Mouse (Mus musculus) right cerebral cortex, postnatal 10 days (tissue): ENCODE data around the gene Nr6a1.
A peak's percentile ranks its signal among the peaks of the same experiment; 100 is the strongest.

ENCODE experiments used
- DNase-seq, 2 experiments: peaks; one replicate each; pipeline ENCODE4 v3.0.0; 2021; ENCODE audit warnings: low spot score in 2 of 2

Nr6a1 gene

DNA sequence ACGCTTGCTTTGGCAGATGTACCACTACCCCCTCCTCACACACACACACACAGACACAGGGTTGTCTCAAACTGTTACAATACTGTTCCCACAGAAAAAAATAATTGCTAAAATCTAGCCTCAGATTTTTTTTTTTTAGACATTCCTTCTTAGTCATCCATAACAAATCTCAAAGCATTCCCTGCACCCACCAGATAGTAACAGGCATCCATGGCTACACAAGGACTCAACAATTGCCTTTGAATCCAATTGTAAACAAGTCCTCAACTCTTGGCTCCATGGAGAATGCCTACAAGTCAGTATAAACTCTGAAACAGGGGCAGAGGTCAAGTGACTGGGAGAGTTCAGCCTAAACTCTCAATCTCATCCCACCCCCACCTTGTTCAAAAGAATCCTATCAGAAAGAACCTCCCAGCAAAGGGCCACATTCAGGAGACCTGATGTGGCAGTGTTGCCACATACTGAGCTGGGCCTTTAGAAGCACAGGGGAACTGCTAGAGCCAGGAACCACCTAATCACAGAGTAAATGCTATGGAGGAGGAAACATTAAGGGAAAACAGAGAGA is 52.9 kb downstream of the Nr6a1 start:
- DNase-seq = no peak

GRCm38 (mm10) chr2:38872730-38873129 is 54.8 kb downstream of the Nr6a1 start:
- DNase-seq = no peak

- DNase-seq = no peak
These were observed 60.8 kb downstream of the Nr6a1 start for GRCm38 (mm10) chr2:38866711-38867110.

DNA sequence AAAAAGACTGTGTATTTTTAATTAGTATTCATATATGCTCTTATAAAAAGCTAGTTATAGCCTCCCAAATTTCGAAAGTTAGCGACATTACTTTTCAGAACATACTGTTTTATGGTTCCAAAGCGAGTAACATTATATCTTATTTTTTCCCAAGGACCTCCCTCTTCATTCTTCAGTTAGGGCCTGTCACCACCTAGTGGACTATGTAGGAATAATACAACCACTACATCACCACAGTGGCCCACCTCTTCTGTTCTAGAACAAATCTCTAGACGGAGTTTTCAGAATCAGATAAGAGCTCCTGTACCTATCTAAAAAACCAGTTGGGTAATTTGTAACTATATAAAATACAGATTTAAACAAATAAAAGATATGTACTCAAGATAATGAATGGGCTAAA is 63.5 kb downstream of the Nr6a1 start:
- peak; percentile 31 to 40 for DNase-seq

GRCm38 (mm10) chr2:38851797-38852196 is 75.7 kb downstream of the Nr6a1 start:
- DNase-seq = no peak

- DNase-seq = no peak
These were observed 81.2 kb downstream of the Nr6a1 start for GRCm38 (mm10) chr2:38846319-38846718.

DNA sequence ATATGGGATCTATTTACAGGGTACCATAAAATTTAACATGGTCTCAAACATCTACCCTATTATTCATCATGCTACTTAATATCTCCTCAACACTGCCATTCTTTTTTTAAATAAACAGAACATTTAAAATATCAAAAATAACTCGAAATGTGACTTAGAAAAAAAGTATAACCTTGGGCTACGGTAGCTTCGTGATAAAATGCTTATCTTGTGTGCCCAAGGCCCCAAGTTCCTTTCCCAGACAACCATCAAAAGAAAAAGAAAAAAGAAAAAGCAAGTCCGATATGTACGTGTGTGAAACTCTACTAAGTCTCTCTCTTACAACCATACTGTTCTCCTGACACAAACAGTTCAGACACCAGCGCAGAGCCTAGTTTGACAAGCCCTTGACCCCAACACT is 92.0 kb downstream of the Nr6a1 start:
- DNase-seq = no peak

DNA sequence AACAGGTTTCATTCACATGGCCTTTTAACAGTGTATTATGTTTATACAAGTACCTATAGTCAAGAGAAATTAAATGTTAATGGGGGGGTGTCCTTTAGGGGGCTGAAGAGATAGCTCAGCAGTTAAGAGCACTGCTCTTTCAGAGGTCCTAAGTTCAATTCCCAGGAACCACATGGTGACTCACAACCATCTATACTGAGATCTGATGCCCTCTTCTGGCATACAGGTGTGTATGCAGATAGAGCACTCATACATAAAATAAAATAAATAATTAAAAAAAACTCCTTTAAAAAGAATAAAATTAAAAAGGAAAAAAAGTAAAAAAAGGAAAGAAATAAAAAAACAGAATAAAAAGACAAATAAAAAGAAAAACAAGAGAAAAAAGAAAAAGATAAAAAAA is 95.5 kb downstream of the Nr6a1 start:
- no peak for DNase-seq

DNA sequence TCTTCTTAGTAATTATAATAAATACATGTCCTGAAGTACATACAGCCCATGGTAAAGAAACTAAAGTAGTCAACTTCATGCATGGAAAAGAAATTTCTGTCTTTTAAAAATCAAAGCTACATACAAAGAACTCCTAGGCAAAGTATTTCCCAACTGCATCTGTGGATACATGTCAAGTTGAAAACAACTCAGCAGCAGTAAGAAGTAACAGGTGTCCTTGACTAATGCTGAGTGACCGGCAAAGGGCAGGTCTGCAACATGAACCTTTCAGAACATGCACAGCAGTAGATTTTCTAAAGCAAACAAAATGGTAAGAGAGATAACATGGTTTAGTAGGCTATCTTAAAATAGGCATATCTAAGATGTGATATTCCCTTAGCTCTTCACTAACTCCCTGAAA is 98.0 kb downstream of the Nr6a1 start:
- DNase-seq = no peak

- DNase-seq = no peak
These were observed 99.6 kb downstream of the Nr6a1 start for GRCm38 (mm10) chr2:38827801-38828306.

DNA sequence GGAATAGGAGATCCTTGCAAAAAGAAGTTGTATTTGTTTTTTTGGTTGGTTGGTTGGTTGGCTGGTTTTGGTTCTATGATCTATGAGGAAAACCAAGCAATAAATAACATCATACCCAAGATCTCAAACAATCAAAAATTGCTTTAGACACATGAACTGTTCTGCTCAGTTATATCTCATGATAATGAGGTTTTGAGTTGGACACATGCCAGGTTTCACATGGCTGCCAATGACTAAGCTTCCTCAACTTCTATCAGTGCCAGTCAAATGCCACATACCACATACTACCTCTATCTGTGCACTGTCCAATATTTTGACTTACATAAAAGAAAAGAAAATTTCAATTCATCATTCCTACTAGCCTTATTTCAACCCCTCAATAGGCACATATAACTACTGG is 101.3 kb downstream of the Nr6a1 start:
- no peak for DNase-seq

DNA sequence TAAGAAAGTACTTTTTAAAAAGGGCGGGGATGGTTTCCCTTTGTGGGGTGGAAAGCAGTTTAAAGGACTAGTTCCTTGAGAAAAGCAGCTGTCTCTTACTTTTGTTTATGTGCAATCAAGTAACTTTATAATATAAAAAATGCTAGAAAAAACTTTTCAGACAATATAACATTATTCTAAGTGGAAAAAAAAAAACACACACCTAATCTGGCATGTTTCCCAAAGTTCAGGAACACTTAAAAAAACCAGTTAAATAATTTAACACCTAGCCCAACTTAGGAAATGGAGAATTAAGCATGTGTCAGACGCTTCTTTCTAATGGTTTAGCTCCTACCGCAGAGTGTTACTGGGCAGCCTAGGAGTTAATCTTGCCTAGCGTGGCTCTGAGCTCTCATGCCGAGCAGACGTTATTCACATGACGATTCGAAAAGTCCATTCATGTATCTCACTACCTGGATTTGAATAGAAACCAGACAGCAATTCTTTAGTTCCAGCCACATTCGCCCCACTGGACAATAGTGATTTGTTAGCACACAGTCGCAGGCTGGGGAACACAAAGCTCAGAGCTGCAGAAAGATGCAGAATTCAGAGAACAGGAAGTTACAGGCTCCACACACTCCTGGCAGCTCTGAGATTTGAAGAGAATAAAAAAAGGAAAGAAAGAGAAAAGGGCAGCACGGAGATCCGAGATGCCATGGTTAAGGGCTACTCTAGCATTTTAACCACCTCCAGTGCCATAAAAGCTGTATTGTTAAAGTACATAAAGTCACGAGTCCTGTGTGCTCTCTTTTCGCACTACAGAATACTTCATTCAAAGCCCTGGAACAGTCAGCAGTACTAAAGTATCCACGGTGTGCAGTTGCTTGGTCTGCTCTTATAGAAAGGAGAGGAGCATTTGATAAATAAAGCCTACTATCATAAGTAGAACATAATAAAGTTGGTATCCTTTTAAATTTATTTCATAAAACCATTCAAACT is 102.4 kb downstream of the Nr6a1 start:
- peak; percentile 29 to 37 for DNase-seq

DNA sequence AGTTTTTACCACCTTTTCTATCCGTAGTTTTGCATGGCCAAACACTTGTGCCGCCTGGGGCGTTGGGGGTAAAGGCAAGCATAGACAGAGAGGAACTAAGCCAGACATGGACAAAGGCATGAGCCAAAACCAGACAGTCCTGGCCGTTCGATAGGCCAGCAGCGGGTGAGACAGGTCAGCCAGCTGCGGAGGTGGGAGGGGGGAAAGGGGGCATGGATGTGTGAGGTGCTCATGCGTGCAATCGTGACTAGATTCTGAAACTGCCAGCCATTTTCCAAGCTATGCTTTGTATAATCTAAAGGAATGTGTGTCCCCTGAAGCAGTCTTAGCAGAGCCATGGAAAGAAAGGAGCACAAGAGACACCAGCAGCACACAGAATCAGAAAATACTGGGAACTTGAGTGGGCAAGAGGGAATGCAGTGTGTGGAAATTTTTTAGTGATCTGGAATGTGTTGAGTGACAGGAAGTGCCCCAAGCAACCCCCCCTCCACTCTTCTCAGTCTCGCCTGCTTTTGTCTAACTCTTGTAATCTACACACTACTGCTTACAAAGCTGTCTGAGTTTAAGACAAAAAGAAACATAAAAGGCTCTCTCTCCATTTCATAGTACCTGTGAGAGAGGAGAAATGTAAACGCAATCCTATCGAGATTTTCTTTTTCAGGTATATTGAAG is 103.4 kb downstream of the Nr6a1 start:
- DNase-seq = peak; percentile 62 to 65

- no peak for DNase-seq
These were observed 104.1 kb downstream of the Nr6a1 start for GRCm38 (mm10) chr2:38823406-38823805.

DNA sequence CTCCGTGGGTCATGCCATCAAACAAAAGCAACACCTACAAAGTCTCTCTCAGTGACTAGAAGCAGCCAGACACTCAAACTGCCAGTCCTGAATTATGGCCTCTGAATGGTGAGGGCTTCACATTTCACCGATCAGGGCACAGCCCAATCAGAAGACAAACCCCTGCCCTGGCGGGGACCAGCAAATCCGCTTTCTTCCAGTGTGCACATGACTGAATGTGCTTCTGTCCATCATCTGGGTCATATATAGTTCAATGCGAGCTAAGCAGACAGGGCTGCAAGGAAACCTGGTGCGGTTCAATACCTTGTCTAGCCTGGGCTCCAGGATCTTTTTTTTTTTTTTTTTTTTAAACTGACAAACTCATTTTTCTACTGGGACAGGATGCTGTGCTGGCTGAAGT is 104.5 kb downstream of the Nr6a1 start:
- DNase-seq = peak; percentile 59 to 69

DNA sequence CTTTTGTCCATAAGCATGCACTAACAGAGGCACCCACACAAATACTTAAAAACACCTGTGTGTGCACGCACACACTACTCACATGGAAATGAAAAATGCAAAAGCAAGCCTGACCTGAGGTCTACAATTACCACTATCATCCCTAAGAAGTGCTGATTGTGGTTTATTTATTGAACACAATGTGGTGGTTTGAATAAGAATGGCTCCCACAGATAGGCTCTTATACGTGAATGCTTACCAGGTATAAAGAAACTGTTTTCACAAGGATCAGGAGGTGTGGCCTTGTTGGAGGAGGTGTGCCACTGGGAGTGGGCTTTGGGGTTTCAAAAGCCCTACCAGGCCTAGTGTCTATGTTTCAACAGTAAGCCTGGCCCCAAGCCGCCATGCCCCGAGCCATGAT is 110.0 kb downstream of the Nr6a1 start:
- no peak for DNase-seq

DNA sequence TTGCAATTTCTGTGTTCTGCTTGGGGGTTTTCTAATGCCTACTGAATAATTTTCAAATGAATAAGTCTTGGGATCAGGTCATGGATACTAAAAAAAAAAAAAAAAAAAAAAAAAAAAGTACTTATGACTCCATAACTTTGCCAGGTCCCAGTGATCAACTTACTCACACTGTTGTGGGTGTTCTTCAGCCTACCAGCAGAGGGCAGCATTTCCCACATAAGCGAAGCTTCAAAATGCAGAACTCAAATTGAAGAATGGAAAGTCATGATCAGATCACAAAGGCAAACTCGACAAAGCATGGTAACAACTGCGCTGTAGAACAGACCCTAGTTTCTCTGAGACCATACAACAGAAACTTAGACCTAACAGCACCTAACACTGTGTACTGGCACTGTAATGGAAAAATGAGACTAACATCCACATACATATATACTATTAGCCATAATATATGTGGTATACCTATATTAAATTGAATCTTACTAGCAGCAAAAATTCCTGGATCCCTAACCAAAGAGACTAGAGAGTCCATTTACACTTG is 130.3 kb downstream of the Nr6a1 start:
- DNase-seq = peak; percentile 83

GRCm38 (mm10) chr2:38787338-38787737 is 140.2 kb downstream of the Nr6a1 start:
- no peak for DNase-seq

- DNase-seq = no peak
These were observed 141.1 kb downstream of the Nr6a1 start for GRCm38 (mm10) chr2:38786216-38786960.

DNA sequence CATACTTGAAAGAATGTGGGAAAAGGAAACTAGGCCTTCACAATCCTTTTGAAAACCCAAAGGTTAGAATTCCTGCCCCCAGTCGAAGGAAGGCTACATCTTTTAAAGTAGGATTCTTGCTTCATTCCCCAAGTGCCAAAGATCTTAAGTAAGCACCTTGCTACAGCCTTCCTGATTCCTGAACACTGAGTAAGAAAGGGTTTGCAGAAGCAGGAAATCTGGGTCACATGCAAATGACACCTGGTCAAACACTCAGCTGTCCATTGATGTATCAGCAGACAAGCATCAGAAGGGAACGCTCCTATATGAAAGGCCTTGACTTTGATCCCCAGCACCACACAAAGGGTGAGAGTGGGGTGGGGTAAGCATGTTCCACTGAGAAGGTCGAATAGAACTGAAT is 142.4 kb downstream of the Nr6a1 start:
- no peak for DNase-seq

DNA sequence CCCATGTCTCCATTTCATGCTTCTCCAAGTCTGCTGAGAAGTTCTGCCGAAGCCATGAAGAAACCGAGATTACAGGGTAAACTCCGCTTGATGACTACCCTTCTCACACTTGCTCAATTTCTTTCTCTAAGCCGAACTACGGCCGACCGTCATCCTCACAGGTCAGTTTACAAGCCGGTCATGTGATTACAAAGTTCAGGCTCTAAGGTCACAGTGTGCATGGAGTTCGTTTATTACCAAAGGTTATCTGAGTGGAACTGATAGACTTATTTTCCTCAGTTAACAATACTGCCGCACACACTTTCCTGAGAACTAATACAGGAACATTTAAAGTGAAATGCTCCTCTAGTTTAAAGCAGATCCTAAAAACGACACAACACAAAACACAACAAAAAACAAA is 143.1 kb downstream of the Nr6a1 start:
- no peak for DNase-seq

GRCm38 (mm10) chr2:38783364-38783763 is 144.1 kb downstream of the Nr6a1 start:
- DNase-seq = no peak
